Mouse (Mus musculus): Measurements from ENCODE around the gene Dclk1. TPM values are rescaled to one million over a fixed set of nuclear protein-coding genes. Genes with fewer than 3 reads are reported as not detected.

Gene Dclk1
- polyA plus RNA-seq, 1 experiment from 2014 or later: 11.8 TPM

DNA sequence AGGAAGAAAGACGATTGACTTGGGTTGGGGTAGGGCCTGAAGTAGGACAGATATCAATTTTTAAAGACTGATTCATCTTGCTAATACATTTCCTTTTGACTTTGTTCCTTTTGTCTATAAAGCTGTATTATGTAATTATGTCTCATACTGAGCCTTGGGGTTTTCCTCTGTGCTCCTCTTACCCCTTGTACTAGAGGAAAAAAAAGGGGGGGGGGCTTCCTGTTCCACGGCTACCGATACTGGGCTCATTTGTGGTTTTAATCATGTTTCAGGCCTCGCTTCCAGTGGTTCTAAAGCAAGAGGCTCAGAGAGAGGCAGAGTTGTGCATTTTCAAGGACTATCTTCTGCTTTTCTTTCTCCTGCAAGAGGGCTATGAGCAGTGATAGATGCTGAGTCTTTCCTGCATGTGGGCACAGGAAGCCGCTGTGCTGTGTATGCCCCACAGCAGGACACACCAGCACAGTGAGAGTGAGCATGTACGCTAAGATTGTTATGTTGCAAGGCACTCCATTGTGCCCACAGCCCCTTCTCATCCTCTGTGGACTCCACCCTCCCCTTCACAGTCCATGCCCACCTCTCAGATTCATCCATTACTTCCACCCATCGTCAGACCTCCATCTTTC is 196.8 kb downstream of the Dclk1 start:
- no peak for ATAC-seq (ENCODE audit: insufficient read depth, low FRiP score)
- H3K36me3 ChIP-seq (ENCODE audit: control insufficient read depth, insufficient read depth, low read length): no peaks in the 10 kb centered on the region
- no peaks in the 10 kb centered on the region for H3K4me1 ChIP-seq (ENCODE audit: control insufficient read depth, insufficient read depth, low read length)
- no peak overlapping the region for H3K9ac ChIP-seq (ENCODE audit: low read length)
- H3K27me3 ChIP-seq (ENCODE audit: control insufficient read depth, insufficient read depth, low read length): no peaks in the 10 kb centered on the region
- no peak overlapping the region for H3K4me3 ChIP-seq (replicated peaks; ENCODE audit: low read length)
- no peaks in the 10 kb centered on the region for H3K9me3 ChIP-seq (replicated peaks; ENCODE audit: control insufficient read depth, low read length)
- H3K27ac ChIP-seq (ENCODE audit: low read length): no peak overlapping the region
- no peak overlapping the region for H3K4me2 ChIP-seq (ENCODE audit: low read depth, low read length)
- WGBS: 74% methylated on average over 7 of the region's 7 CpGs

DNA sequence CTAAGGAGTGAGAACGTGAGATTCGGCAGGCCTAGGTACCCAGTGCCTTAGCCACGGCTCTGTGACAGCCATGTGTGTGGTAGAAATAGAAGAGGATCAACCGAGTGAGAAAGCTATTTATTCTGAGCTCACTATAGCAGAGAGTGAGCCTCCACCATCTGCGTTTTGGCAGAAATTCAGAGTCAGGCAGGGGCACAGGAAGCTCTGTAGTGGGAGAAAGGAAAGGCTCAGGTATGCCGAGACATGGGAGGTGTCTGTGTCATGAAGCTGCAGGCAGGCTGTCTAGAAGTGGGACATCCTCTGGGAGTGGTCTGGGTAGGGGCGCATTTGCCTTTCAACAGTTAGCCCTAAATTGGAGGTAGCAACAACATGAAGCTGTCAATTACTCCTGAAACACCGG is 198.2 kb downstream of the Dclk1 start:
- Histone ChIP-seq H3K4me1 (ENCODE audit: control insufficient read depth, insufficient read depth, low read length) (no peaks in the 10 kb centered on the region), H3K9ac (ENCODE audit: low read length) (no peak overlapping the region)
- WGBS: 51% methylated on average over 8 of the region's 8 CpGs

DNA sequence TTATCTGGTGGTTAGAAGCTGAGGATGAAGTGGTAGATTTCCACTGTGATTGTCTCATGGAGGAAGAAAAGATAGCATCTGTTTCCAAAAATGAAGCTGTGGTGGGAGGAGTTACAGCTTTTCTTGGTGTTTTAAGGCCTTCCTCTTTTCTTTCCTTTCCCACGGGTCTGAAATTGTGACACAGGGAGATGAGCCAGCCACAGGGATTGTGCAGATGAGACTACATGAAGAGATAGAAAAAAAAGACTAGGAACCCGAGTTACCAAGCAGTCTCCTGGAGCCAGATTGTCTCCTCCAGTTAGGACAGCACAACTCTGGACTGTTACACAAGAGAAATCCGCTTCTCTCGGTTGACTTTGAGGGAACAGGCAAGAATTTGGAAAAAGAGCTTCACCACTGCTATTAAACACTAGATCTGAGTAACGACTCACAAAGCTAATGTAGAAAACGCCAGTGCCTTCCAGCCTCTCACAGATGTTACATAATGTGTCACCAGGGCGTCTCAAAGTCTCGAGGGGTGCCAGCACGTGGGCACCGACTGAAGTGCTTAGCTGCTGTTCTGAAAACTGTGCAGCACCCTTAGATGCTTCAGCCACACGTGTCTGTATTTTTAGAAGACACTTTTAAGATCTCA is 200.0 kb downstream of the Dclk1 start:
- H3K9ac ChIP-seq (ENCODE audit: low read length): no peak overlapping the region
- H3K4me3 ChIP-seq (replicated peaks; ENCODE audit: low read length): no peak overlapping the region
- H3K9me3 ChIP-seq (replicated peaks; ENCODE audit: control insufficient read depth, low read length): no peaks in the 10 kb centered on the region
- no peaks in the 10 kb centered on the region for H3K4me1 ChIP-seq (ENCODE audit: control insufficient read depth, insufficient read depth, low read length)
- no peak overlapping the region for H3K4me2 ChIP-seq (ENCODE audit: low read depth, low read length)
- H3K36me3 ChIP-seq (ENCODE audit: control insufficient read depth, insufficient read depth, low read length): no peaks in the 10 kb centered on the region
- H3K27ac ChIP-seq (ENCODE audit: low read length): no peak overlapping the region
- no peaks in the 10 kb centered on the region for H3K27me3 ChIP-seq (ENCODE audit: control insufficient read depth, insufficient read depth, low read length)
- 79% methylated on average over 11 of the region's 11 CpGs for WGBS
- ATAC-seq (ENCODE audit: insufficient read depth, low FRiP score): no peak

More for the DNA sequence above, 198.2 kb downstream of the Dclk1 start:
- no peaks in the 10 kb centered on the region for H3K36me3 ChIP-seq (ENCODE audit: control insufficient read depth, insufficient read depth, low read length)
- H3K27me3 ChIP-seq (ENCODE audit: control insufficient read depth, insufficient read depth, low read length): no peaks in the 10 kb centered on the region
- no peak overlapping the region for H3K4me2 ChIP-seq (ENCODE audit: low read depth, low read length)
- H3K27ac ChIP-seq (ENCODE audit: low read length): no peak overlapping the region
- no peaks in the 10 kb centered on the region for H3K9me3 ChIP-seq (replicated peaks; ENCODE audit: control insufficient read depth, low read length)
- H3K4me3 ChIP-seq (replicated peaks; ENCODE audit: low read length): no peak overlapping the region
- ATAC-seq (ENCODE audit: insufficient read depth, low FRiP score): no peak

DNA sequence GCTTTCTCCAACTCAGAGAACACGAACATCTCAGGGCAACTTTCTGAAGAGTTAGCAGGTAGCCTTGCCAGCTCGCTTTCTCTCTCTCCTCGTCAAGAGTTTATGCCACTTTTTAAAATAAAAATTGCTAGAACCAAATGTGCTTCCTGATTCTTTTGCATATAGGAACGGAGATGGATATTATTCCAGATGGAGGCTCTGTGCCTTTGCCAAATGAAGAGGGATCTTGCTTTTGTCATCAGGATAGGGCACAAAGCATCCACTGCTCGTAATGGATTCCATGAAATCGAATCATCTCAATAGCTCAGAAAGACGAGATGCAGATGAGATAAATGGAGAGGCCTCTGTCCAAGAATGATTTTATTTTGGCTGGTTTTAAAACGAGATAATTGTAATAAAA is 201.1 kb downstream of the Dclk1 start:
- Histone ChIP-seq H3K4me2 (ENCODE audit: low read depth, low read length) (no peak overlapping the region), H3K4me1 (ENCODE audit: control insufficient read depth, insufficient read depth, low read length) (no peaks in the 10 kb centered on the region), H3K36me3 (ENCODE audit: control insufficient read depth, insufficient read depth, low read length) (no peaks in the 10 kb centered on the region), H3K4me3 (replicated peaks; ENCODE audit: low read length) (no peak overlapping the region), H3K9ac (ENCODE audit: low read length) (no peak overlapping the region), H3K9me3 (replicated peaks; ENCODE audit: control insufficient read depth, low read length) (no peaks in the 10 kb centered on the region), H3K27me3 (ENCODE audit: control insufficient read depth, insufficient read depth, low read length) (no peaks in the 10 kb centered on the region), H3K27ac (ENCODE audit: low read length) (no peak overlapping the region)
- no peak for ATAC-seq (ENCODE audit: insufficient read depth, low FRiP score)
- WGBS: 81% methylated on average over 8 of the region's 8 CpGs

DNA sequence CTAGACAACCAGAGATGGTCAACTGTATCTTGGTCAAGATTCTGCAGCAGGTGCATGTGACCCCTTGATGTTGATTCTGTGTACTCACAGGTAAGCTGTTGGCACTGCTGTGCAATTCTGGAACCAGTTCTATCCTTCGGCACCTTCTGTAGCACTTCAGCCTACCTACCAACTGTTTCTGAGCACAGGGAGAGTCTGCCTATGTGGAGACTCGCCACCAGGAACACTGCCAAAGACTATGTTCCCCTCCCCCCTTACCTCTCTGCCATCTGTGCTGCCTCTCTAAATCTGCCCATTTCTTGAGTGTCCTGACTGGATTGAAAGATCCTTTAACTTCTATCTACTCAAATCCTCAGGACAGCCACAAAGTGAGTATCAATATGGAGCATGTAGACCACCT is 201.6 kb downstream of the Dclk1 start:
- H3K4me1 ChIP-seq (ENCODE audit: control insufficient read depth, insufficient read depth, low read length): no peaks in the 10 kb centered on the region
- no peaks in the 10 kb centered on the region for H3K36me3 ChIP-seq (ENCODE audit: control insufficient read depth, insufficient read depth, low read length)
- no peak overlapping the region for H3K4me3 ChIP-seq (replicated peaks; ENCODE audit: low read length)
- H3K9ac ChIP-seq (ENCODE audit: low read length): no peak overlapping the region
- no peaks in the 10 kb centered on the region for H3K27me3 ChIP-seq (ENCODE audit: control insufficient read depth, insufficient read depth, low read length)
- H3K4me2 ChIP-seq (ENCODE audit: low read depth, low read length): no peak overlapping the region
- 85% methylated on average over 2 of the region's 2 CpGs for WGBS
- ATAC-seq (ENCODE audit: insufficient read depth, low FRiP score): no peak
- no peak overlapping the region for H3K27ac ChIP-seq (ENCODE audit: low read length)
- no peaks in the 10 kb centered on the region for H3K9me3 ChIP-seq (replicated peaks; ENCODE audit: control insufficient read depth, low read length)

DNA sequence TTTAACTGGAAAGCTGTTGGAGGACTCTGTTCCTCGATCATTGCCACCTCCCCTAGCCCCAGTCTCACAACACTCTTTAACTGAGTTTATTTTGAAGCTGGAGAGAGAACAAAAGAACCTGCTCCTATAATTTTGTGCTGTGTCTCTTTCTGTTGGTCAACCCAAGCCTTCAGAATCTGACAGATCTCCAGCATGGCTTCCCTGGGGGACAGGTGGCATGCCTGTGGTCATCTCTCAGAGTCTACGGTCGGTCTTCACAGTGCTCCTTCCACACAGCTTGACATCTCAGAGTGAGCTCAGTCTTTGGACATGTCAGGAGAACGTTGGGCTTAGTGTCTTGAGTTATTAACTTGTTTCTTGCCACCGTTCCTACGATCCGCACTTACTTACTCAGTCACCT is 204.5 kb downstream of the Dclk1 start:
- 87% methylated on average over 7 of the region's 7 CpGs for WGBS

DNA sequence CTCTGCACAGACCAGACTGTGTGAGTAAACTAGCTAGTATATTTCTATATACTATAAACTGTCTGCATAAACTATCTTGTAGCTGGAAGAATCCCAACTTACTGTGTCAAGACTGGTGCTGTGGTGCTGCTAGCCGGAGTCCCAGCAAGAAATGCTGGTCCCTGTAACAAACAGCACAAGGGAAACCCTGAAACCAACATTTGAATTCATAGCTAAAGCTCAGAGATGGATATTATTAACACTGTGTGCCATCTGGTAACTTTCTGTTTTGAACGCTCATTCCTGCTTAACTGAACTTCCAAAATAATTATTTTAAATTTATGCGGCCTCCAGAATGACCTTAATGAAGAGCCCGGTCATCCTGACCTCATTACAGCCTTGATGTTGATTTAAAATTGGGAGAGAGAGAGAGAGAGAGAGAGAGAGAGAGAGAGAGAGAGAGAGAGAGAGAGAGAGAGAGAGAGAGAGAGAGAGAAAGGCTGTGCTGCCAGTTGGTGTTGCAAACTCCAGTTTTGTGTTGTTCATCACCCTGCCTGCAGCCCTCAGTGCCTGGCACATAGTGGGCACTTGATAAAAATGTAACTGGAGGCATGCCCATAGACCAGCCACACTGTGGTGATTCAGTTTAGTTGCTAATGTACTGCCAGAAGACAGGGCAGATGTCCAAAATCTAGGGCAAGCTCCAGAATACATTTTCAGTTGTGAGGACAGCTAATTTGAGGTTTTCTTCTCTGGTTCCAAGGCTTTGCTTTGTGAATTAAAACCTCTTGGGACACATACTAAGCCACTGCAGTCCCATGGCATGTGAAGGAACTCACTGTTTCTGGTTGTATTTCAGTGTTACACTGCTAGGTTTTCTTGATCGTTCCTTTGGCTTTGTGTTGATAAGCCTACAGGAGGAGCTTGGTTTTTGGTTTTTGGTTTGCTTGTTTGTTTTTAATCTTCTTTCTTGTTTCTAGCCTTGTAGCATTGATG is 205.6 kb downstream of the Dclk1 start:
- Histone ChIP-seq H3K9ac (ENCODE audit: low read length) (no peak overlapping the region), H3K9me3 (replicated peaks; ENCODE audit: control insufficient read depth, low read length) (peaks cover 3% of the 10 kb centered on the region; the same call in 1 of the 2 replicates), H3K27me3 (ENCODE audit: control insufficient read depth, insufficient read depth, low read length) (no peaks in the 10 kb centered on the region), H3K4me2 (ENCODE audit: low read depth, low read length) (no peak overlapping the region), H3K4me1 (ENCODE audit: control insufficient read depth, insufficient read depth, low read length) (no peaks in the 10 kb centered on the region), H3K27ac (ENCODE audit: low read length) (no peak overlapping the region), H3K4me3 (replicated peaks; ENCODE audit: low read length) (no peak overlapping the region), H3K36me3 (ENCODE audit: control insufficient read depth, insufficient read depth, low read length) (no peaks in the 10 kb centered on the region)
- no peak for ATAC-seq (ENCODE audit: insufficient read depth, low FRiP score)
- WGBS: 77% methylated on average over 5 of the region's 5 CpGs

More for the DNA sequence above, 204.5 kb downstream of the Dclk1 start:
- Histone ChIP-seq H3K9me3 (replicated peaks; ENCODE audit: control insufficient read depth, low read length) (peaks cover 3% of the 10 kb centered on the region; the same call in 1 of the 2 replicates), H3K9ac (ENCODE audit: low read length) (no peak overlapping the region), H3K27ac (ENCODE audit: low read length) (no peak overlapping the region), H3K4me1 (ENCODE audit: control insufficient read depth, insufficient read depth, low read length) (no peaks in the 10 kb centered on the region), H3K27me3 (ENCODE audit: control insufficient read depth, insufficient read depth, low read length) (no peaks in the 10 kb centered on the region), H3K36me3 (ENCODE audit: control insufficient read depth, insufficient read depth, low read length) (no peaks in the 10 kb centered on the region), H3K4me3 (replicated peaks; ENCODE audit: low read length) (no peak overlapping the region), H3K4me2 (ENCODE audit: low read depth, low read length) (no peak overlapping the region)
- ATAC-seq (ENCODE audit: insufficient read depth, low FRiP score): no peak

DNA sequence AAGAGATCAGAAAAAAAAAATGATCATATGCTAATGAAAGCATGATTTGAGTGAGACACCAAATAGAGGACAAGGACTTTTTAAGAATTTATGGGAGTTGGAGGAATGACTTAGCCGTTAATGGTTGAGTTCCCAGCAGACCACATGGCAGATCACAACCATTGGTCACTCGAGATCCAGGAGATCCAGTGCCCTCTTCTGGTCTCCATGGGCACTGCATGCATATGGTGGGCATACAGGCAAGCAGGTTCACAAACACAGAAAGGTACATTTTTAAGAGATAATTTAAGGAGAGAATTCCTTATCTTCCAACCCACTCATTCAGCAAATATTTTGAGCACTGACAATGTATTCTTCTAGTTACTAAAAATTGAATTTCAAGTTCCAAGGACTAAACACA is 207.0 kb downstream of the Dclk1 start:
- 90% methylated on average over 2 of the region's 2 CpGs for WGBS
- Histone ChIP-seq H3K36me3 (ENCODE audit: control insufficient read depth, insufficient read depth, low read length) (no peaks in the 10 kb centered on the region), H3K27me3 (ENCODE audit: control insufficient read depth, insufficient read depth, low read length) (no peaks in the 10 kb centered on the region), H3K9ac (ENCODE audit: low read length) (no peak overlapping the region), H3K4me3 (replicated peaks; ENCODE audit: low read length) (no peak overlapping the region), H3K9me3 (replicated peaks; ENCODE audit: control insufficient read depth, low read length) (peaks cover 3% of the 10 kb centered on the region; the same call in 1 of the 2 replicates), H3K4me1 (ENCODE audit: control insufficient read depth, insufficient read depth, low read length) (no peaks in the 10 kb centered on the region), H3K4me2 (ENCODE audit: low read depth, low read length) (no peak overlapping the region), H3K27ac (ENCODE audit: low read length) (no peak overlapping the region)
- no peak for ATAC-seq (ENCODE audit: insufficient read depth, low FRiP score)

DNA sequence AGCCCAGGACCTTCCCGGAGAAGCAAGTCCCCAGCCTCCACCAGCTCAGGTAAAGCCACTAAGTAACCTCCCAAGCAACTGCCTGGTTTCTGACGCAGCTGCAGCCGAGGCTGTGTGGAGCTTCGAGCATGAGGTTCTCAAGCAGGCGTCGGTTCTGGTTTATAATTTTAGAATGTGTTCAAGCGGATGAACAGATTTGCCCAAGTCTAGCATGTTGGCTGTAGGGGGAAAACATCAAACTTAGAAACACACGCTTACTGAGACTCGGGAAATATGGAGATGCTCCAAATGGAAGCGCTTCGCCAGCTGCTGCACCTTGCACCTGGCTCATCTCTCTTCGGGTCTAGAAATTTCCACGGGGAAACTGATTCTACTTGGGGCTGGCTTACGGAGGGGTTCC is 208.9 kb downstream of the Dclk1 start:
- WGBS: 94% methylated on average over 14 of the region's 14 CpGs
- H3K27ac ChIP-seq (ENCODE audit: low read length): no peak overlapping the region
- H3K36me3 ChIP-seq (ENCODE audit: control insufficient read depth, insufficient read depth, low read length): no peaks in the 10 kb centered on the region
- no peaks in the 10 kb centered on the region for H3K27me3 ChIP-seq (ENCODE audit: control insufficient read depth, insufficient read depth, low read length)
- no peak overlapping the region for H3K4me3 ChIP-seq (replicated peaks; ENCODE audit: low read length)
- H3K4me2 ChIP-seq (ENCODE audit: low read depth, low read length): no peak overlapping the region
- no peak overlapping the region for H3K9ac ChIP-seq (ENCODE audit: low read length)
- H3K4me1 ChIP-seq (ENCODE audit: control insufficient read depth, insufficient read depth, low read length): no peaks in the 10 kb centered on the region
- peaks cover 3% of the 10 kb centered on the region; the same call in 1 of the 2 replicates for H3K9me3 ChIP-seq (replicated peaks; ENCODE audit: control insufficient read depth, low read length)
- no peak for ATAC-seq (ENCODE audit: insufficient read depth, low FRiP score)
